Mouse (Mus musculus) layer of hippocampus, postnatal 25 days (tissue): ENCODE measurements at regions not wholly inside any gene's neighbourhood (a gene's known extent, or its start where the extent isn't known, plus 50 kb on each side); places are given as distances from the start of the nearest gene placed in this dataset.

ENCODE experiments used
- DNase-seq, 2 experiments: peaks; one replicate each; pipeline ENCODE4 v3.0.0; 2022; ENCODE audit warnings: mixed read lengths in 2 of 2, low spot score in 1 of 2; ENCODE audit errors: extremely low spot score in 1 of 2

DNA sequence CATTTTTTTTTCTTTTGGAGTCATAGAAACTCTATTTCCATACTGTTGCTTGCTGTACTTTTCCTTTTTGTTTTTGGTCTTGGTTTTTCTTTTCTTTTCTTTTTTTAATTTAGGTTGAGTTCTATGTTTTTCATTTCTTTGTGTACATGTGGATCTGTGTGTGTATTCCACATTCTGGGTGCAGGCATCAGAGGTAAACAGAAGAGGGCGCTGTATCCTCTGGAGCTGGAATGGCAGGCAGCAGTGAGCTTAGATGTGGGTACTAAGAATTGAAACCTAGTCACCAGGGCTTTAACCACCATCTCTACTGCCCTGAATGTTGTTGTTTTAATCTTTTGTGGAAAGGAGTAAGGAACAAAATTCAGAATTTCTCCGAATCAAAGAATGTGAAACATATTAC, 266.3 kb upstream of the Lyplal1 start:
- no peak for DNase-seq

DNA sequence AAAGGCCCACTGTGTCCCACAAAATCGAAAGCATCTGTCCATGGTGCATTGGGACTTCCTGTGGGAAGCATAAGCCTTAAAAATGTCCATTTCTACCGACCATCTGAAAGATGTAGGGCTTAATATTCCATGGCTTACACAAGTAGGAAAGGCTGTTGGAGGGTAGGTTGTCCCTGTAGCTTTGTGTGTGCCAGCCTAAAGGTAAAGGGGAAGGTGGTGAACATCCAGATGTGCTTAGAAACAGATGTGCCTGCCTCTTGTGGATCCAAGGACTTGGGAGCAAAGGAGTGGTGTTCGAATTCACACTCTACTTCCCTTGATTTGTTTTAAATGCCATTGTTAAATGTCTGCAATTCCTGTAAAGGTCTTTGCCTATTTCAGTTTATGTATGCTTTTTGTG, 265.9 kb upstream of the Lyplal1 start:
- no peak for DNase-seq

DNA sequence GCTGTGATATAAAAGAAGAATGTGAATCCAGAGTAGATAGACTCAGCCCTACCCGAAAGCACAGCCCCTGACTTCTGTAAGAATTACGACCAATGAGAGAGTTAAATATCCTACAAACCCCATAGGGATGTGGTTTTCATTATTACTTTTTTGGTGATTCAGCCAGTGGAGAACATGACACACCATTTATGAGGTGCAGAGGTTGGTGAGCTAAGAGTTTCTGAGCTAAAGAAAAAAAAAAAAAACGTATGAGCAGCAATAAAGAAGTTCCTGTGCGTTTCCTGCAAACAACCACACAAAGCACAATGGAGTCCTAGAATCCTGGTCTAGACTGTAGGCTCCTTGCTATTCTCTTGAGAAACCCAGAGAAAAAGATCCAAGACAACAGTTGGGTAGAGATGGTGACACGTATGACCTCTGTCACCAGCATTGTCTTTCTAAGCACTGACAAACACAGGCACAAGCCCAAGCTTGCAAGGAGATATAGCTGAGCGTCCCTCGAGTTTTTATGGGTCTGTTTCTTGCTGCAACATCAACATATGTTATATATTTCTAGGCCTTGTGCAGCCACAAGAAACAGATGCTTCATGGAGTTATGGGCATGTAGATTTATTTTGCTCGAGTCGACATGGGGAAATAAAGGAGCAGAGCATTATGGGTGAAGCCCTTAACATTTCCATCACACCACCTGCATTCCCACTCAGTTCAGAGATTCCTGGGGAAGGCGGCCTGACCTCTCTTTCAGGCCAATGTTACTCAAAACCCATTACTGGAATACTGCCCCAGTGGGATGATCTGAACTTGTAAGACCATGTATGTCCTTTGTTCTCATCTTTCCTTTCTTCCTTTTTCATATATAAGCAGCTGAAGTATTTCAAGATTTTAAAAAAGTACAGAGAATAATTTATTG, 263.1 kb upstream of the Lyplal1 start:
- DNase-seq = no peak

DNA sequence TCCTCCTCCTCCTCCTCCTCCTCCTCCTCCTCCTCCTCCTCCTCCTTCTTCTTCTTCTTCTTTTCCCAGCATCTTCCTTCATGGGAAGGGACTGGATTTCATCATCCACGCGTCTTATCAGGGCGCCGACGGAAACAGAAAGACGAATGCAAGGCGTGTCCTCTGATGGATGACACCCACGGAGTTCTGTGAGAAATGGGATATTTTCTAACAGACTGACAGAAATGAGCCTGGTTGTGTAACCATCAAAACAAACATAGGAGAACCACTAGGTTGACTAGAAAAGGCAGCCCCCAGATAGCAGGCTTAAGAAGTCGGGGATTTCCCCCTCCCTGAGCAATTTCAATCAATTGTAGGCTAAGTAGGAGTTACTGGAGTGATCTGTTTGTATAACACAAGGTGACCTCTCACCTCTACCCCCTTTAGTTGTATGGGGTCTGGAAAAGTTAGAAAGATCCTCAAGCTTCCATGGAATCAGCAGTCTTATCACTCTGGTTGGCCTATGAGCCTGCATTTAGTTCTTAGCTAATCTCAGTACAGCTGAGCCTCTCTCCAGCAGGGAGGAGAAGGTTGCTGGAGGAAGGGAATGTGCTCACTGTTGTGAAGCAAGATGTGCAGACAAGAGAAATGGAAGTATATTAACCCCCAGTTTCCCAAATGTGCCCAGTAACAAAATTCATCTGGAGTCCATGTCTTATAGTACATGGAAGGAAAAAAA, 260.0 kb upstream of the Lyplal1 start:
- no peak for DNase-seq

DNA sequence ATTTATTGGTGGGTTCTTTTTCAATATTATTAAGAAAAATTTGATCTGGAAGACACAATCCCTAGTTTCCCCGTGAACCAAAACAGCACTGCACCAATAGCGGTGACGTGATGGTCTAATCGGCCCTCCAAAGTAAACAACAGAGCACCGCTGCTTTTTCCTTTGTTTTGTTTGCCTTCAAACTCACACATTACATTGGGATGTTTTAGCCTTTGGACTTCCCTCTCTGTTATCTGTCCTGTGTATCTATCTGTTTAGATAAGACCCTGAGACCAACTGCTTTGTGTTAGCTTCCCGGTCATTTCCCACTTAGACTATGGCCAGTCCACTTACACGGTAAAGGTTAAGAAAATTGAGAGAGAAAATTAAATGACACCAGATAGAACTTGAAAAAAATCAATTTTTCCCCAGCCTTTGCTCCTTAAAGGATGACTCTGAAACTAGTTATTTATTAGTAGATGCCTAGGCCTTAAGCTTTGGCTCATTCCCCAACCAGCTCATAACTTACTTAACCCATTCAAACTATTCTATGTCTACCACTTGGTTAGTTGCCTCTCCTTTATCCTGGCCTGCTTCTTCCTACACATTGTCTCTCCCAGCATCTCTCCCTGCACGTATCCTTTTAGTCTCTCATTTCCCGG, 257.0 kb upstream of the Lyplal1 start:
- no peak for DNase-seq

DNA sequence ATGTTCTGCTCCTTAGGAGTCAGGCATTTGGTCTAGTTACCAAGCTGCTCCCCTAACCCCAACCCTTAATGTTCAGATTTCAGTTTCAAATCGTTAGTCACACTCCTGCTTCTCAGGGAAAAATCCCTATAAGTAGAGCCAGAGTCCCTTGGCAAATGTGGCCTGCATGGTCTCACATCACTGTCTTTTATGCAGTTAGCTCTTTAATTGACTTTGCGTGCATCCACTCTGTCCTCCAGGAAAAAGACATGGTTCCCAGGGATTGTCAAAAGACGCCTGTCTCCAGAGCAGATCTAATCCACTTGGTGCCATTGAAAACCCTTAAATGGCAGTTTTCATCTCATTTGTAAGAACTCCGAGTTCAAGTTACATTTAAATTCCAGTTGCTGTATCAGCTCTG, 256.3 kb upstream of the Lyplal1 start:
- DNase-seq = no peak

DNA sequence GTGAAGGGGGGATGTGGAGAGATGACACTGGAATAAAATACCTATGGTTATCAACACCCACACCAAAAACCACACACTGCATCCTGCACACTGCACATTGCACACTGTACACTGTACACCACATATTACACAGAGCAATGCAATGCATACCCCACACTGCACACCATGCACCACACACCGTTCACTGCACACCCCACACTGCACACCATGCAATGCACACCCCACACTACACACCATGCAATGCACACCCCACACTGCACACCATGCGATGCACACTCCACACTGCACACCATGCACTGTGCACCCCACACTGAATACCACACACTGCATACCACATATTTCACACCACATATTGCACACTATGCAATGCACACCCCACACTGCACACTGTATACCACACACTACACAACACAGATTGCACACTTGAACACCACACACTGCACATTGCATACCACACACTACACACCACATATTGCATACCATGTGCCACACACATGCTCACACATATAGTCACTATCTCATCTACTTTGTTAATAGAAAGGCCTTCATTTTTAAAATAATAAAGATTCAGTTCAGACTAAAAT, 255.8 kb upstream of the Lyplal1 start:
- no peak for DNase-seq

DNA sequence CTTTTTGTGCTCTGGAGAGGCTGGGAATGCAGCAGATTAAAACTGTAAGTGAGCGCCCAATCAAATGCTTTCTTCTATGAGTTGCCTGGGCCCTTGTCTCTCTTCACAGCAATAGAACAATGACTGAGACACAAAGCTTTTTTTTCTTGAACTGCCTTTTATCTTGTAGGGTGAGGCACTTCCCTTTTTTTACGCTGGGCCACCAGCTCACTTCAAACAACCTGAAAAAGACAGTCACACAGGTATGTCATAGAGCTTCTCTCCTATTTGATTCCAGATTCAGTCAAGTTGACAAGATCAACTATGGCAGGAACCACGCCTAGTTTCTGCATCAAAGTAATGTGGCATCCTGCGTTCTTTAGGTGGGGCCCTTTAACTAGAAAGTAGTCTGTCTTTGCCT, 246.2 kb upstream of the Lyplal1 start:
- DNase-seq = no peak

DNA sequence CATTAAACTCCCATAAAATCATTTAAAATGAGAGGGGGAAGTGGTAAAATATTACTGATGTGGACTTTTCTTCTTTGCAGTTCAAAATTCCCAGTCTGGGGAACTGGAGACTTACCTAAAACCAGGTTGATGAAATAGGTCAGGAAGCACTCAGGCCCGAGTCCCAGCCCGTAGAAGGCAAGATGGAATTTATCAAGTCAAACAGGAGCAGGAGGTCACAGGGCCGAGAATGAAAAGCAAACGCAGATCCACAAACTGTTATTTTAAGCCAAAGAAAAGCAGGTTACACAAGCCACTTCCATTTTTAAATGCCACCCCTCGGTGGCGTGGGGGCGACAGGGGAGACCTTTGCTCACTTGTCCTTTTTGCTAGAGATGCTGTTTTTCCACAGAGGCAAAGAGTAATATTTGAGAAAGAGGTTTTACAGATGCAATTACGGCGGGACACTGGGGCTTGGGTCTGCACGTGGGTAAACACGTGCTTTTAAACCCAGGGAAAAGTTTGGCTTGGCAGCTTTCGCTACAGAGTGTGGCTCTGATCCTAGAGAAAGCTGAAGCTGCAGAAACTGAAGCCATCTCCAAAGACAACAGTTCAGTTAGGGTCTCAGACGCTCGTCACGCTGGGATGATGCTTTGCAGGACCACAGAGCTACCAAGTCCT, 241.0 kb upstream of the Lyplal1 start:
- no peak for DNase-seq

DNA sequence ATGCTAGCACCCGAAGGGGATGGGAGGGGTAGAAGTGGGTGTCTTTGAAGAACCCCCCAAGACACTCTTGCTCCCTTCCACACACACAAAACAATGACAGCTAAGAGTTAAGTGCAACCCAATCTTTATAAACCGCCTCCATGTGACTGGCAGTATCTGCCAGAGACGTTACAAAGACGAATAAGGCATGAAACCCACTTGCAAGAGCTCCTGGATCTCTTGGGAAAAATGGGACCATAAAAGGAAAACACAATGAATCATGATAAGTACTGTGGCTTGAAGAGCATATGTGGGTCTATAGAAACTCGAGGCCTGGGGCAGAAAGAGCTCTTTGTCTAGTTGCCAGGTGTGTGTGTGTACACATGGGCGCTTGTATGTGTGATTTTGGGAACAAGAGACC, 237.6 kb upstream of the Lyplal1 start:
- DNase-seq = no peak

DNA sequence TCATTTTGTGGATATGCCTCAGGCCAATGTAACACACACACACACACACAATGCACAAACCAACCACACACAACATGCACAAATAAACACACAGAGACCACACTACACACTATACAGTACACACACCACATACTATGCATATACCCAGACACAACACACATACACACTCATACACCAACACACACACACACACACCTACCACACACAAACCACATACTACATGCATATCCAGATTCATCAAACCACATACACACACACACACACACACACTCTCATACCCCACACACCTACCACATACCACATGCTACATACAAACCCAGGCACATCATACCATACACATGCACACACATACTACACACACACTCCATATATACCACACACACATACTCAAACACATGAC, 237.0 kb upstream of the Lyplal1 start:
- DNase-seq = no peak

DNA sequence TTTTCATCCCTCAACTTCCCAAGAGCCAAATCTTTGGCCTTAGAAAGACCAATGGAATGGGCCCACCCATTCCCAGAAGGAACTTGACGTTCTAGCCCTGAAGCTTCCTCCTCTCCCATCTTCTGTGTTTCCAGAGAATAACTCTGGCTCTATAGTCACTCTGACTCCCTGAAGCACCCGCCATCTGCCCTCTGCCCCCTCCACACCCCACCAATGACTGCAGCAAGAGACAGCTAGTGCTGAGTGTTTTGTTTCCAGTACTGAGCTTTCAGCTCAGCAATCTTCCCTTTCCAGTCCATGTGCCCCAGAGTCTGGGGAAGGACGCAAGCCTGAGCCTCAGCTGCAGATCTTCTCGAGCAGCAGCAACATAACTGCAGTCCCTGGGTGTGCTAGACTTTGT, 233.3 kb upstream of the Lyplal1 start:
- no peak for DNase-seq

DNA sequence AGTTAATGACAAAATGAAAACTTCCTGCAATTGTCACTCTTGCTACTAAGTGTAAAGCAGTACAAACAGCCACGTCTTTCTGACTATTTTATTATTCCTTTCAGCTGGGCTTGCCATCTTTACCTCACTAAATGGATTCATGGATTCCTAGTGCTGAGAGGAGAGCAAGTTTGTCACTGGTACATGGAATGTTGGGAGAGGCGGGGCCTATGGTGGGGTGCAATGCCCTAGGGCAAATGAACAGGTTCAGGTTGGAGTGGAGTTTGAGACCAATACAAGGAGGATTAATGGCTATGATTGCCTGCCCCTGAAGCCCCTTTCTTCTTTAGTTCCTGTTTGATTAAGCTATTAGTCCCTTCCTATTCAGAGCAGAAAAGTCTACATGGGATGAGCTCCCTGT, 232.9 kb upstream of the Lyplal1 start:
- no peak for DNase-seq

DNA sequence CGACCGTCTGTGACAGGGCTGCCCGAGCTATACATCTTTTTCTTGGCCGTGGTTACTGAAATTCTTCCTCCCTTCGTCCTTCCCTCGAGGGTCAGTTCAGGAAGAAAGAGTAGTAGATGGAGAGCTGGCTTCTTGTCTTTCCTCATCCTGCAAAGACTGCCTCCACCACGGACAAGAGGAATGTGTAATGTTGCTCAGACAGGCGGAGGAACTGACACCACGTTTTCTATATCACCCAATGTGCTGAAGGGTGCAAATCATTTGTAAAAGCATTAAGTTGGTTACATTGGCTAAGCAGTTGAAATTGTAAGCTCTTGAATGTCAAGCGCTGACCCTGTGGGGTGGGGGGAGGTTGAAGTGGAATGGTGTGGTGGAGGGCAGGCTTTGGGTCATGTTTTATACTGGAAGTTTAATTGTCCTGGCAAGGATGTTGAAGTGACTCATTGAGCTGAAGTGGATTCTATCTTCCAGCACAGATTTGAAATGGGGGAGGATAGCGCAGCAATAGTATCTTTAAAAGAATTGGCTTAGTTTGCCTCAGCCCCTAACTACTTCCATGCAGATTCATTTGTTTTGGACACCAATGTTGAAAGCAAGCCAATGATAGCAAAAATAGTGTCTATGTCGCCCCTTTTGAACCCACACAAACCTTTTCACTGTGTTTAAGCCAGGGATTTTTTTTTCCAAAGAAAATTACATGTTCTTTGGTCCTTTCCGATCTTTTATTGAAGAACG, 230.5 kb upstream of the Lyplal1 start:
- no peak for DNase-seq

DNA sequence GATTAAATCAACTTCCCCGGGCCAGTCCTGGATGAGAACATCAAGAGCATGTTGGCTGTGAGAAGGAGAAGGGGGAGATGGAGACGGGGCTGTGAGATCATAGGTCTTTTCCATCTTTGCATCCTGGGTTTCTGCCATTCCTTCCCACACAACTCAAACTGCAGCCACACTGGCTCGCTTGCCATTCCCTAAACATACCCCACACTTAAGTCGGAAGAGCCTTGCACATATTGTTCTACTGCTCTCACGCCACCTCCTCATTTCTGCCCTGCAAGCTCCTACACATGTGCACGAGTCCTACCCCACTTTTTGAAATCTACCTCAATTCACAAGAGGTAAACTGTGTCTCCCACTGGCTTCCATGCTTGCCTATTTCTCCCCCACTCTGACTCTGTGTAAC, 228.3 kb upstream of the Lyplal1 start:
- DNase-seq = no peak

DNA sequence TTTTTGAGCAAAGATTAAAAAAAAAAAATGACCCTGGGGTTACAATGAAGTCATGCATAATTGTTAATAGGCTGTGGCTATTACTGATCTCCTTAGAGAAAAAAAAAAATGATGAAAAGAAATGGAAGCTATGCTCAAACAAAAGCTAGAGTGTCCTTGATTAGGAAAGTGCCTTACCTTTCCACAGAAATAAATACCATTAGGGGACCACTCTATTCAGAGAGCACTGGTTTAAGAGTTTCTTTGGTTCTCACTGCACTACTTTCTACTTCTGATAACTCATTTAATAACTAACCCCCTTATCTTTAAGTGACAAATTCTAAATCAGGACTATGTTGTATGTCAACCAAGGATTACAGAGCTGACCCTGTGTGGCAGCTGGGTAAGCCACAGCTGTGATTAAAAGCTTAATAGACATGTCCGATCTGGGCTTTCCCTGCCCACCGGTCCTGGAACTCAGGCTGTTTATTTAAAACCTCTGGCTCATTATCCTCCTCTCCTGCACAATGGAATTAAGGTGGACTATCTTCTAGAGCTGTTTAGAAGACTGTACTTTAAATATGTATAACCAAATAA, 225.9 kb upstream of the Lyplal1 start:
- no peak for DNase-seq

DNA sequence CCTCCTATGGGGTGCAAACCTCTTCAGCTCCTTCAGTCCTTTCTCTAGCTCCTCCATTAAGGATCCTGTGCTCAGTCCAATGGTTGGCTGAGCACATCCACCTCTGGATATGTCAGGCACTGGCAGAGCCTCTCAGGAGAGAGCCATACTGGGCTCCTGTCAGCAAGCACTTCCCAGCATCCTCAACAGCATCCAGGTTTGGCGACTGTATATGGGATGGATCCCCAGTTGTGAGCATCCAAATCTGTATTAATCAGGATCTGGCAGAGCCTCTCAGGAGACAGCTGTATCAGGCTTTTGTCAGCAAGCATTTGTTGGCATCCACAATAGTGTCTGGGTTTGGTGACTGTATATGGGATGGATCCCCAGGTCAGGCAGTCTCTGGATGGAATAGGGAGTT, 225.3 kb upstream of the Lyplal1 start:
- DNase-seq = no peak

DNA sequence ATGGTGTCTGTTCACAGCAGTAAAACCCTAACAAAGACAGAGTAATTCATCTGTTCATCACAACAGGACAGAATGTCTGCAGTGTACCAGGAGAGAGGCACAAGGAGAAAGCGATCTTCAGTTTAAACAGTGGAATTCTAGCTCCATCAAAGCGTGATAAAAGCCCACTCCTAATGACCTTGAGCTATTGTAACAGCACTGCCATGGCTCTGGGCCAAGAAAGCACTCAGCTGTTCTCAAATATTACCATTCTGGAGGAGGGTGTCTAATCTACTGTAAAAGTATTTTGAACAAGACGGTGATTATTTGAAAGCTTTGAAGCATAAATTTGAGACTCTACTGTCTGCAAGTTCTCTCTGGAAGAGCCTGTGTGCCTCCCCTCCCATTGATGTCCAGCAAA, 224.8 kb upstream of the Lyplal1 start:
- no peak for DNase-seq

DNA sequence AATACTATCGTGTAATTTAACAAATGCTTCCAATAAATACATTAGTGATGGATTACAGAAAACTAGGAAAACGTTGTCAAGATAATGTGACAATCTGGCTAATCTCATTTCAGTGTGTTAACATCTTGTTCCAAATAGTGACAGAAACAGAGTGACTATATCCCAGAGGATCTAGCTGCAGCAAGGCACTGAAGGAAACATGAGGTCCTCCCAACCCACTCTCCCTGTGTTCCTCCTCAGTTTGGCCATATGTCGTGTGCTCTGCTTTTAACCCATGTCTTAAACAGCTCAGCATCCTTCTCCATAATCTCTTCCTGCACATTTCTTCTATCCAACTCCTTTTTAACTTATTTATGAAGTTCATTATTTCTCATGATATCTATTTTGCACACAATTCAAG, 223.6 kb upstream of the Lyplal1 start:
- no peak for DNase-seq

DNA sequence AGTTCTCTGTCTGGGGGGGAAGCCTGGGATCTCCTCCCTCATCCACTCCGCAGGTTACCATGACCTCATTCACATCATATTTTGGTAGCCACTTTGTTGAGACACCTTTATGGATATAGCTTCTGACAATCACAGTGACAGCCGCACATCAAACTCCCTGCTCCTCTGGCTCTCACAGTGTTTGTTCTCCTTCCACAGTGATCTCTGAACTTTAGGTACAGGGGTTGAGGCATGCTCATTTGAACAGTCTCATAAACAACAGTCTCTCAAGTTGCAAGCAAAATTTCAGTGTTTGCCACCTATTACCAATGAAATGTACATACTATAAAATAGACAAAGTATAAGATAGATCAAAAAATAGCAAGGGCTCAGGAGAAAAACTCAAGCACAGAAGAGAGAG, 200.2 kb upstream of the Lyplal1 start:
- no peak for DNase-seq
